In genomic region chr2:30795889-30796275, GRCm38 (mm10) we compare ENCODE assay signal across 8 mouse cellular contexts. TPM values are rescaled to one million over a fixed set of nuclear protein-coding genes. Genes with fewer than 3 reads are reported as not detected.
DNase-seq lines count a peak whose midpoint lies in the region; ATAC-seq and TF ChIP-seq lines count a peak whose summit lies in the region.

No protein-coding gene starts in this region.

- no peak for DNase-seq in kidney, postnatal 36 days
- DNase-seq in cerebellum, adult 9-10 months = peak; percentile 42
- DNase-seq in heart, postnatal 0 days (ENCODE audit: low spot score) = no peak
- DNase-seq in midbrain, embryonic 10.5 days (ENCODE audit: low spot score) = no peak
- no peak for DNase-seq in gastrocnemius, postnatal 25 days
- no peak for DNase-seq in testis, postnatal 10 days (ENCODE audit: low spot score)
- no peak for DNase-seq in T-cell, adult 2 months (ENCODE audit: low spot score)

- 59% methylated on average over 5 of the region's 5 CpGs for WGBS in kidney, embryonic 15.5 days
- WGBS in heart, postnatal 0 days = 85% methylated on average over 5 of the region's 5 CpGs
- 44% methylated on average over 5 of the region's 5 CpGs for WGBS in midbrain, embryonic 10.5 days

- H3K4me3 ChIP-seq in kidney, embryonic 15.5 days (replicated peaks) = no peak overlapping the region
- no peak overlapping the region for H3K4me3 ChIP-seq in heart, postnatal 0 days (ENCODE audit: low read depth, low read length)
- peak overlapping the region; percentile 44 for H3K4me3 ChIP-seq in midbrain, embryonic 10.5 days

- H3K9me3 ChIP-seq in kidney, embryonic 15.5 days (replicated peaks) = no peaks in the 10 kb centered on the region
- no peaks in the 10 kb centered on the region for H3K9me3 ChIP-seq in heart, postnatal 0 days (replicated peaks; ENCODE audit: control insufficient read depth, low read length)
- no peaks in the 10 kb centered on the region for H3K9me3 ChIP-seq in midbrain, embryonic 10.5 days (replicated peaks)

- H3K27ac ChIP-seq in kidney, embryonic 15.5 days = peak overlapping the region; percentile 55; the same call in 1 of the 2 replicates
- H3K27ac ChIP-seq in heart, postnatal 0 days (ENCODE audit: low read depth) = no peak overlapping the region
- H3K27ac ChIP-seq in midbrain, embryonic 10.5 days (replicated peaks) = peak overlapping the region; percentile 90

- no peak for TF ChIP-seq CTCF in heart, postnatal 0 days (IDR thresholded peaks at IDR 0.05; ENCODE audit: low read depth)

- H3K36me3 ChIP-seq in kidney, embryonic 15.5 days = no peaks in the 10 kb centered on the region
- H3K36me3 ChIP-seq in heart, postnatal 0 days (replicated peaks; ENCODE audit: control insufficient read depth, insufficient read depth, low read length) = no peaks in the 10 kb centered on the region
- no peaks in the 10 kb centered on the region for H3K36me3 ChIP-seq in midbrain, embryonic 10.5 days

- TF ChIP-seq EP300 in heart, postnatal 0 days (IDR thresholded peaks at IDR 0.05; ENCODE audit: low read depth) = no peak

- H3K4me2 ChIP-seq in kidney, embryonic 15.5 days = peak overlapping the region; percentile 55
- H3K4me2 ChIP-seq in heart, postnatal 0 days (ENCODE audit: low read depth, low read length) = peak overlapping the region; percentile 40; the same call in 1 of the 2 replicates

- no peak for ATAC-seq in kidney, embryonic 15.5 days (replicated peaks; ENCODE audit: low FRiP score)
- ATAC-seq in heart, postnatal 0 days (ENCODE audit: insufficient read depth, low read depth) = no peak

- peaks cover 14% of the 10 kb centered on the region; the same call in 1 of the 2 replicates for H3K27me3 ChIP-seq in kidney, embryonic 15.5 days
- 0 out of 2 replicates have a peak, but pooled peaks cover 4% of the 10 kb centered on the region for H3K27me3 ChIP-seq in heart, postnatal 0 days (ENCODE audit: control insufficient read depth, insufficient read depth, low read length)
- peaks cover 45% of the 10 kb centered on the region for H3K27me3 ChIP-seq in midbrain, embryonic 10.5 days (ENCODE audit: low read depth, poor library complexity, severe bottlenecking)

- no peak overlapping the region for H3K9ac ChIP-seq in kidney, embryonic 15.5 days
- H3K9ac ChIP-seq in heart, postnatal 0 days (replicated peaks; ENCODE audit: low read depth, low read length) = no peak overlapping the region

- H3K4me1 ChIP-seq in kidney, embryonic 15.5 days = peaks cover 40% of the 10 kb centered on the region
- peaks cover 2% of the 10 kb centered on the region; the same call in 1 of the 2 replicates for H3K4me1 ChIP-seq in heart, postnatal 0 days (ENCODE audit: control insufficient read depth, insufficient read depth)
- H3K4me1 ChIP-seq in midbrain, embryonic 10.5 days = peaks cover 58% of the 10 kb centered on the region

RNA-seq across cellular contexts. Expression of gene 1700001O22Rik, which starts 7.6 kb away (rescaled TPM):
- 3.5 TPM in 2 replicates for polyA plus RNA-seq in kidney, embryonic 15.5 days (2015; fragmentation: Nextera tagmentation; extraction: Ambion mirVana)
- 1.5 and 4.1 TPM in 2 replicates for total RNA-seq in heart, postnatal 0 days (2014; rRNA removed; ENCODE audit: low replicate concordance)
- polyA plus RNA-seq in heart, postnatal 0 days (2015; fragmentation: Nextera tagmentation; extraction: Ambion mirVana) = 1.9 and 2.0 TPM in 2 replicates
- 3.5 and 4.0 TPM in 2 replicates for polyA plus RNA-seq in midbrain, embryonic 10.5 days (2016; fragmentation: Nextera tagmentation; extraction: Ambion mirVana)
- total RNA-seq in gastrocnemius, postnatal 25 days (2021) = 1 to 10 TPM in 1 of 2 experiments, under 1 TPM in 1; 0.72 to 1.5 TPM

RNA-seq across cellular contexts. Expression of gene Ntmt1, which starts 11.7 kb away (rescaled TPM):
- polyA plus RNA-seq in kidney, embryonic 15.5 days (2015; fragmentation: Nextera tagmentation; extraction: Ambion mirVana) = 82.6 and 96.6 TPM in 2 replicates
- total RNA-seq in heart, postnatal 0 days (2014; rRNA removed; ENCODE audit: low replicate concordance) = 67.2 and 89.9 TPM in 2 replicates
- 83.4 and 87.8 TPM in 2 replicates for polyA plus RNA-seq in heart, postnatal 0 days (2015; fragmentation: Nextera tagmentation; extraction: Ambion mirVana)
- polyA plus RNA-seq in midbrain, embryonic 10.5 days (2016; fragmentation: Nextera tagmentation; extraction: Ambion mirVana) = 126 and 127 TPM in 2 replicates
- 10 to 100 TPM; 15.6 to 16.2 TPM for total RNA-seq in gastrocnemius, postnatal 25 days (2021)

RNA-seq across cellular contexts. Expression of gene Asb6, which starts 34.3 kb away (rescaled TPM):
- polyA plus RNA-seq in kidney, embryonic 15.5 days (2015; fragmentation: Nextera tagmentation; extraction: Ambion mirVana) = 35.5 and 38.3 TPM in 2 replicates
- 16.2 and 20.0 TPM in 2 replicates for total RNA-seq in heart, postnatal 0 days (2014; rRNA removed; ENCODE audit: low replicate concordance)
- polyA plus RNA-seq in heart, postnatal 0 days (2015; fragmentation: Nextera tagmentation; extraction: Ambion mirVana) = 12.4 and 13.0 TPM in 2 replicates
- polyA plus RNA-seq in midbrain, embryonic 10.5 days (2016; fragmentation: Nextera tagmentation; extraction: Ambion mirVana) = 43.9 and 45.8 TPM in 2 replicates
- total RNA-seq in gastrocnemius, postnatal 25 days (2021) = 1 to 10 TPM; 5.4 to 5.5 TPM

RNA-seq across cellular contexts. Expression of gene Prrx2, which starts 38.9 kb away (rescaled TPM):
- 10.6 and 10.9 TPM in 2 replicates for polyA plus RNA-seq in kidney, embryonic 15.5 days (2015; fragmentation: Nextera tagmentation; extraction: Ambion mirVana)
- 8.0 and 24.0 TPM in 2 replicates for total RNA-seq in heart, postnatal 0 days (2014; rRNA removed; ENCODE audit: low replicate concordance)
- polyA plus RNA-seq in heart, postnatal 0 days (2015; fragmentation: Nextera tagmentation; extraction: Ambion mirVana) = 3.6 and 4.1 TPM in 2 replicates
- polyA plus RNA-seq in midbrain, embryonic 10.5 days (2016; fragmentation: Nextera tagmentation; extraction: Ambion mirVana) = 22.3 and 29.5 TPM in 2 replicates
- 1 to 10 TPM; 2.1 to 3.0 TPM for total RNA-seq in gastrocnemius, postnatal 25 days (2021)
